Mouse (Mus musculus) lung, embryonic 15.5 days (tissue): Measurements from ENCODE around the gene Defb45. TPM values are rescaled to one million over a fixed set of nuclear protein-coding genes. Genes with fewer than 3 reads are reported as not detected.
A peak's percentile ranks its signal among the peaks of the same experiment; 100 is the strongest.

Experiments used
- ATAC-seq: fragments of 200-750 bp; cut with Nextera tagmentation; 2 replicates; pipeline ENCODE4 v1.8.0; 2017; ENCODE audit warnings: moderate number of reproducible peaks, borderline replicate concordance; ENCODE audit not compliant: low FRiP score, low TSS enrichment; ENCODE audit errors: extremely low read depth
- H3K27ac ChIP-seq: fragments of 300-500 bp; sonication (generic); 2 replicates; pipeline ENCODE4 v1.5.1; 2015; ENCODE audit warnings: moderate library complexity, mild to moderate bottlenecking, inconsistent platforms
- H3K27me3 ChIP-seq: fragments of 300-500 bp; sonication (generic); 2 replicates; pipeline ENCODE4 v1.6.1; 2015; ENCODE audit warnings: inconsistent platforms
- H3K36me3 ChIP-seq: fragments of 300-500 bp; sonication (generic); 2 replicates; pipeline ENCODE4 v1.6.1; 2015; ENCODE audit warnings: inconsistent platforms
- H3K4me1 ChIP-seq: fragments of 300-500 bp; sonication (generic); 2 replicates; pipeline ENCODE4 v1.6.1; 2015; ENCODE audit warnings: inconsistent platforms
- H3K4me2 ChIP-seq: fragments of 300-500 bp; sonication (generic); 2 replicates; pipeline ENCODE4 v1.6.1; 2015; ENCODE audit warnings: inconsistent platforms, mild to moderate bottlenecking, moderate library complexity
- H3K4me3 ChIP-seq: fragments of 300-500 bp; sonication (generic); 2 replicates; pipeline ENCODE4 v1.5.1; 2015; ENCODE audit warnings: mild to moderate bottlenecking, inconsistent platforms
- H3K9ac ChIP-seq: fragments of 300-500 bp; sonication (generic); 2 replicates; pipeline ENCODE4 v1.6.1; 2015; ENCODE audit warnings: inconsistent platforms
- H3K9me3 ChIP-seq: fragments of 300-500 bp; sonication (generic); 2 replicates; pipeline ENCODE4 v1.6.1; 2016; ENCODE audit warnings: inconsistent platforms
- WGBS: fragments of 180-500 bp; shearing (Covaris S2); methylation state at CpG from one replicate; pipeline ENCODE4 v1.1.7; 2015; 5-methylcytosine and 5-hydroxymethylcytosine counted together
- polyA plus RNA-seq: library from polyadenylated mRNA; unstranded; fragments of >200 nt; fragmentation: Nextera tagmentation; extraction: Ambion mirVana; gene quantifications from 2 replicates; pipeline ENCODE4 v1.2.1, GENCODE M21; 2015

Defb45 gene
- polyA plus RNA-seq, 1 experiment from 2014 or later = not detected

DNA sequence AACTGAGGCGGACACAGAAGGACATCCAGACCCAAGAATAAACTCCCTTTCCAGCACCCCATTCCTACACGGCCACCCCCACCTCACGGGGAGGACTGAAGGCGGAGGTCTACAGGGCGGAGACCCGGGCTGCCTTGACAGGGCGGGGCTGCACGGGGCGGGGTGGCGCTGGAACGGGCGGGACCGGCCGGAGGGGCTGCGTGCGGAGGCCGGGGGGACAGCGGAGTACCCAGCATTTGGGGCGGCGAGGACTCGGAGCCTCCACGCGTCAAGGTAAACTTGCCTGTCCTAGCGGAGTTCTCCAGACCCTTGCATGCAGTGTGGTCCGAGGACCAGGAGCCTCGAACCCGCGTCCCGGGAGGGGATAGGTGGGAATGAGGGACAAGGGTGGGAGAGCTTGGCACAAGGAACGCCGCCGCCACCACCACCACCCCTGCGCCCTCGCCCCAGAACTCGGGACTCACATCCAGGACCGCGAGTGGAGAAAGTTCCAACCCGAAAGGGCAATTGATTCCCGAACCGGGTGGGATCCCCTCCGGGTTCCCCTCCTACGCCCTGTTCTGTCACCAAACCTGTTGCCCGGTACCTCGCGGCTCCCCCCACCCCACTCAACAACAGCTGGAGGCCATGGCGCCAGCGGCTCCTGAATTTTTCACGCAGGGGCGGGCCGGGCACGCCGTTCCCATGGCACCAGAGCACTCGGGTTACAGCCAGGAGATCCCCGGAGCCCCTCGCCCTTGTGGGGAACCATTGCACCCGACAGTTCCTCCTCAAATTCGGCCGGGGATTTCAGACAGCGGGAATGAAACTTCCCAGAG, 27.8 kb upstream of the Defb45 start, which contains the start of gene Rem1:
Rem1 (plus strand) TSS at position 178 of the 818 bp plus-strand sequence.
- Histone ChIP-seq H3K4me2 (peak within 1 kb of the TSS; percentile 85), H3K27ac (no peak within 1 kb of the TSS), H3K4me1 (peaks cover 16% of the 10 kb centered on the region), H3K36me3 (no peaks in the 10 kb centered on the region), H3K27me3 (peaks cover 51% of the 10 kb centered on the region), H3K9me3 (no peaks in the 10 kb centered on the region), H3K4me3 (peak within 1 kb of the TSS; percentile 51), H3K9ac (peak within 1 kb of the TSS; percentile 51)
- 1% methylated on average over 57 of the region's 59 CpGs for WGBS
- ATAC-seq = peak; percentile 60; the same call in 1 of the 2 replicates

DNA sequence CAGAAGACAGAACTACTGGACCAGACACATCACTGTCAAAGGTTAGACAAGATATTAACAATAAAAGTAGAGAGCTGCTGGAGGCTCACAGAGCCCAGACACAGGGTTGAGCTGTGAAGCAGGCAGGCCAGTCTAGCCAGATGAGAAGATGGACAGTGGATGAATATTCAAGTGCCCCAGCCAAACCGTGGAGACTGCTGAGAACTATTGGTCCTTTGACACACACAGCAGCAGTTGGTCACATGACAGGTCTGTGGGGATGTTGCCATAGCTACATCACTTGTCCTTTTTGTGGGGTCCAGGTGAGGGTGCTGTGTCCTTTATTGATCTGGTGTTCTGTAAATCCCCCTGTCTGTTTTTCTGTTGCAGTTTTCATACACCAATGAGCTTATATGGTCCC, 26.1 kb upstream of the Defb45 start:
- H3K27me3 ChIP-seq = peaks cover 46% of the 10 kb centered on the region
- ATAC-seq = no peak
- WGBS = 20% methylated on average over 1 of the region's 1 CpGs
- H3K4me3 ChIP-seq = no peak overlapping the region
- no peak overlapping the region for H3K9ac ChIP-seq
- peaks cover 16% of the 10 kb centered on the region for H3K4me1 ChIP-seq
- H3K36me3 ChIP-seq = no peaks in the 10 kb centered on the region
- H3K4me2 ChIP-seq = no peak overlapping the region
- no peak overlapping the region for H3K27ac ChIP-seq
- H3K9me3 ChIP-seq = no peaks in the 10 kb centered on the region

- no peak for ATAC-seq
- peaks cover 16% of the 10 kb centered on the region for H3K4me1 ChIP-seq
- H3K4me2 ChIP-seq = no peak overlapping the region
- H3K4me3 ChIP-seq = no peak overlapping the region
- H3K36me3 ChIP-seq = no peaks in the 10 kb centered on the region
- peaks cover 46% of the 10 kb centered on the region for H3K27me3 ChIP-seq
- WGBS = 87% methylated on average over 2 of the region's 2 CpGs
- no peaks in the 10 kb centered on the region for H3K9me3 ChIP-seq
- no peak overlapping the region for H3K27ac ChIP-seq
- H3K9ac ChIP-seq = no peak overlapping the region
Measured at GRCm38 (mm10) chr2:152624566-152624965, 25.4 kb upstream of the Defb45 start.

- peaks cover 31% of the 10 kb centered on the region for H3K27me3 ChIP-seq
- H3K9ac ChIP-seq = no peak within 1 kb of the TSS
- H3K9me3 ChIP-seq = no peaks in the 10 kb centered on the region
- no peak within 1 kb of the TSS for H3K27ac ChIP-seq
- WGBS = 79% methylated on average over 7 of the region's 7 CpGs
- peaks cover 16% of the 10 kb centered on the region for H3K4me1 ChIP-seq
- no peak for ATAC-seq
- H3K4me3 ChIP-seq = no peak within 1 kb of the TSS
- H3K36me3 ChIP-seq = no peaks in the 10 kb centered on the region
- no peak within 1 kb of the TSS for H3K4me2 ChIP-seq
Measured at GRCm38 (mm10) chr2:152622953-152623352, 23.8 kb upstream of the Defb45 start, which contains the start of gene Defb25. Defb25 (minus strand) TSS chr2:152623053.

DNA sequence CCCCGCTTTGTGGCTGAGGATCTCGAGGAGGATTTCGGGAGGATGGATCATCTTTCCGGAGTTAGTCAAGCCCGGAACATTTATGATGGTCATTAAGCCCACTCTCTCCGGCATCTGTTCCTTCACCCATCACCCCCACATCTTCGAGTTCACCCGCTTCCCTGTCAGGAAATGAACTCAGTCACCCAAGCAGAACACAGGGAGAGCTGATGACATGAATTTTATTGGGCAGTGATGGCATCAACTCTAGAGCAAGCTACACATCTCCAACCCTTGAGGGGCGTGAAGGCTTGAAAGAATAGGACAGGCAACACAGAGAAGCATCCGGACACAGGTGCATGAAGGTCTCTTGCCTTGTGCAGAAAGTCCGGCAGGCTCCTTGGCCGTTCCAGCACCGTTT, 23.0 kb upstream of the Defb45 start:
- no peak overlapping the region for H3K4me3 ChIP-seq

DNA sequence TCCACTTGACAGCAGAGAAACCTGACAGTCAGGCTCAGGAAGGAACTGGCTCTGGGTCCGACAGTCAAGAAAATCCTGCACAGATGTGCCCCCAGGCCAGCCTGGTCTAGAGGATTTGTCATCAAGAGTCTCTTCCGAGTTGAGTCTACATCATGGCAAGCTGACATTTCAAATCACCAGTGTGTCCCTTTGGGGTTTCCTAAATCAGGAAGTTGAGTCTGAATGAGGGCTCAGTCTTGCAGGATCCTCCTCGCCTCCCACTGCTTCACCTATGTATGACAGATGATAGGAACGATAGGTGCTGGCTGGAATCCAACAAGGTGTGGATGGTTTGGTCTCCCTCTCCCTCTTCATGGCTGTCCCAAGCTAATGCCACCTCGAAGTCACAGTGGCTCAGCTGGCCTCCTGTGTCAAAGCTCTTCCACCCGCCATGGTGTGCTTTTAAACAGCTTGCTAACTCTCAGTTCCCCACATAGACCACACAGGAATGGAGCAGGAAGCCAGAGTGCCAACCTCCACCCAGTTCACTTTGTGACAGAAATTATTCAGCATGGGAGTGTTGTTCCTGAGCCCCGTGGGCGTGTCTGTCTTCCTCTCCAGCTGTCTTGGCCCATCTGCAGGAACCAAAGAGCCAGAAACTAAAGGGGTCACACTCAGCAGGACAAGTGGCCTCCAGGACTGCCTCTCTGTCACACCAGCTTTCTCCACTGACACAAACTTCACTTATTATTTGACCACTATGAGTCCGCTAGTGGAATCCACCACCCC, 21.4 kb upstream of the Defb45 start:
- Histone ChIP-seq H3K4me1 (no peaks in the 10 kb centered on the region), H3K9me3 (no peaks in the 10 kb centered on the region), H3K4me2 (no peak overlapping the region), H3K36me3 (no peaks in the 10 kb centered on the region), H3K27ac (no peak overlapping the region), H3K4me3 (no peak overlapping the region), H3K9ac (no peak overlapping the region), H3K27me3 (peaks cover 8% of the 10 kb centered on the region; the same call in 1 of the 2 replicates)
- 61% methylated on average over 9 of the region's 9 CpGs for WGBS
- ATAC-seq = no peak

More for the DNA sequence above, 23.0 kb upstream of the Defb45 start:
- Histone ChIP-seq H3K27ac (no peak overlapping the region), H3K4me2 (no peak overlapping the region), H3K9ac (no peak overlapping the region), H3K27me3 (peaks cover 23% of the 10 kb centered on the region), H3K36me3 (no peaks in the 10 kb centered on the region), H3K4me1 (peaks cover 10% of the 10 kb centered on the region), H3K9me3 (no peaks in the 10 kb centered on the region)
- WGBS = 81% methylated on average over 13 of the region's 13 CpGs
- no peak for ATAC-seq

GRCm38 (mm10) chr2:152617374-152617773, 18.2 kb upstream of the Defb45 start:
- 55% methylated on average over 5 of the region's 5 CpGs for WGBS
- no peak overlapping the region for H3K4me3 ChIP-seq
- no peaks in the 10 kb centered on the region for H3K27me3 ChIP-seq
- no peaks in the 10 kb centered on the region for H3K9me3 ChIP-seq
- ATAC-seq = no peak
- no peak overlapping the region for H3K27ac ChIP-seq
- H3K36me3 ChIP-seq = no peaks in the 10 kb centered on the region
- no peaks in the 10 kb centered on the region for H3K4me1 ChIP-seq
- no peak overlapping the region for H3K4me2 ChIP-seq
- H3K9ac ChIP-seq = no peak overlapping the region

GRCm38 (mm10) chr2:152616470-152616869, 17.3 kb upstream of the Defb45 start:
- Histone ChIP-seq H3K36me3 (no peaks in the 10 kb centered on the region), H3K4me3 (no peak overlapping the region), H3K9ac (no peak overlapping the region), H3K27ac (no peak overlapping the region), H3K4me1 (no peaks in the 10 kb centered on the region), H3K4me2 (no peak overlapping the region), H3K9me3 (no peaks in the 10 kb centered on the region), H3K27me3 (no peaks in the 10 kb centered on the region)
- WGBS = 69% methylated on average over 6 of the region's 6 CpGs
- no peak for ATAC-seq

DNA sequence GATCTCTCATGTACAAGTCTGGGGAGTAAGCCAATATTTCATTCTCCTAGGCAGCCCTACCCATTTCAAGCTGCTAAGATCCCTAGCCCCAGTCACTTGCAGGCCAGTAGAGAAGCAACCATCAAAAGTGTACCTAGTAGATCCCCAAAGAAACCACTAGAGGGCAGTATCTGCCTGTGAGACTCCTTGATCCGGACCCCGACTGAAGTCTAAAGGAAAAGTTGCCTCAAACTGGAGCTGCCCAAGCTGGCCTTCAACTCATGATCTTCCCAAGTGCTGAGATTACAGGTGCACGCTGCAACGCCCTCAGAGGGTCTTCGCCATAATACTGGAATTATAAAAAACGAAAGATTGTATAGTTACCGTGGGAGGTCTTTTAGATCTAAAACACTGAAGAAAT, 16.4 kb upstream of the Defb45 start:
- Histone ChIP-seq H3K9me3 (no peaks in the 10 kb centered on the region), H3K4me3 (no peak overlapping the region), H3K9ac (no peak overlapping the region), H3K36me3 (no peaks in the 10 kb centered on the region), H3K27me3 (no peaks in the 10 kb centered on the region), H3K4me1 (no peaks in the 10 kb centered on the region), H3K4me2 (no peak overlapping the region), H3K27ac (no peak overlapping the region)
- 7% methylated on average over 7 of the region's 7 CpGs for WGBS
- ATAC-seq = peak; percentile 64; the same call in 1 of the 2 replicates

GRCm38 (mm10) chr2:152612193-152612592, 13.0 kb upstream of the Defb45 start:
- Histone ChIP-seq H3K9ac (no peak overlapping the region), H3K27ac (no peak overlapping the region), H3K36me3 (no peaks in the 10 kb centered on the region), H3K4me2 (no peak overlapping the region), H3K4me1 (no peaks in the 10 kb centered on the region), H3K9me3 (no peaks in the 10 kb centered on the region), H3K27me3 (no peaks in the 10 kb centered on the region), H3K4me3 (no peak overlapping the region)
- no peak for ATAC-seq
- 23% methylated on average over 8 of the region's 8 CpGs for WGBS

DNA sequence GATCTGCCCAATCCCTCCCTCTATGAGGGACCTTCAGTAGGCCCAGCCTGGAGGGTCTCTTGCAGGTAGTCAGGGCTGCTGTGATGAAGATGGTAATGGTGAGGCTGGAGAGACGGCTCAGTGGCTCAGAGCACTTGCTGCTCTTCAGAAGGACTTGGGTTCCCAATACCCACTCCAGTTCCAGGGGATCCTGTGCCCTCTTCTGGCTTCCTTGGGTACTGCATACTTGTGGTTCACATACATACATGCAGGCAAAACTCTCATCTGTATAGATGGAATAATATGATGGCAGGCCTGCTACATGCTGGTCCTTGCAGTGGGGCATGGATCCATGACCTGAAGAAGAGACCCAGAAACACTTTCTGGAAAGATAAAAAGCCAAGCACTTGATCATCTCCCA, 9.5 kb upstream of the Defb45 start:
- H3K36me3 ChIP-seq = no peaks in the 10 kb centered on the region
- H3K9ac ChIP-seq = no peak overlapping the region
- H3K4me2 ChIP-seq = no peak overlapping the region
- no peak for ATAC-seq
- WGBS = 89% methylated on average over 1 of the region's 1 CpGs
- H3K27ac ChIP-seq = no peak overlapping the region
- H3K4me3 ChIP-seq = no peak overlapping the region
- H3K9me3 ChIP-seq = no peaks in the 10 kb centered on the region
- H3K4me1 ChIP-seq = no peaks in the 10 kb centered on the region
- H3K27me3 ChIP-seq = no peaks in the 10 kb centered on the region

DNA sequence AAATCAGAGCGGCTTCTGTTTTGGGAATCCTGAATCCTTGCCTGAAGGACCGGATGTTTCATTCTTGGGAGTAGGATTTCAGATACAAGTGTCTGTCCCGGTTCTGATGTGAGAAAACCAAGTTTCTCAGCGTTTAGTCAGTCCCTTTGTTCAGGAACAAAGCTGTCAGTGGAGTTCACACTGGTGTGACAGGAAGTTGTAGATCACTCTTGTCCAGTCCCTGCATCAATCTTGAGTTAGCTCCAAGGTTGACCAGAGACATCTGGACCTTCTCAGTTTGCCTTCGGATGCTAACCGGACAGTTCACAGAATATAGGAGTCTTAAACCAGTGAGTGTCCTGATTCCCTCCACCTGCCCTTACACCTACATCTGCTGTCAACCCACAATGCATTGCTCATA, 8.5 kb upstream of the Defb45 start:
- Histone ChIP-seq H3K9ac (no peak overlapping the region), H3K27me3 (no peaks in the 10 kb centered on the region), H3K4me1 (no peaks in the 10 kb centered on the region), H3K27ac (no peak overlapping the region), H3K4me2 (no peak overlapping the region), H3K4me3 (no peak overlapping the region), H3K36me3 (no peaks in the 10 kb centered on the region), H3K9me3 (no peaks in the 10 kb centered on the region)
- 36% methylated on average over 6 of the region's 6 CpGs for WGBS
- no peak for ATAC-seq
